ENCODE assay signal across 9 mouse cellular contexts in the genomic region with DNA sequence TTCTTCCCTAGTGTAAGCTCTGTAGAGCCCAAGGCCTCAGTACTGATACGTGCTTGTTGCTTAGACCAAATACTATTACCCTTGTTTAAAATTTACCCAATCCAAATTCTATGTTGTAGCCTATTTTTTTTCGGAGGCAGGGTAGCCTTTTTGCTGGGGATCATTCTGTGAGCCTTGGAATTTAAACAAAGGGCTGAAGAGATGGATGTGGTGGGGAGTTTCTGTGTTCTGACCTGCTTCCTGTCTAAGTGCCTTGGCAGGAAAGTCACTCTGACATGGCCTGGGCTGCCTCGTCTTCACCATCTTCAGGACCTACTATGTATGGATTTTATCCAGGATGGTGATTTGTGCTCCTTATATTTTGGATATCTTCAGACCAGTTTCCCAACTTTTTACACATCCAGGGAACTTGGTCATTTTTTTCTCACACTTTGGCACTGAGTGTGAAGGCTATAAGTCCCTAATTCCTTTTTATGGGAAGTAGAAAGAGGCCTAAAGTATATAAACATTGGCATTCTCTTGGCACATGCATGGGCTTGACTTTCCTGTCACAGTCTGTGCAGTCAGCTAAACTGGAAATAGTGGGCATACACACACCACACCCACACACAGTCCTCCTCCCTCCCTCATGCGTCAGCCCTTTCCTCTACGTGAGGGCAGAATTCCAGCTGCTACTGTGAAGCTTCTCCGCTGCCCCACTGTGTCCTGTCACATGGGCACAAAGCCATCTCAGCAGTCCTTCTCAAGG. TPM values are rescaled to one million over a fixed set of nuclear protein-coding genes. Genes with fewer than 3 reads are reported as not detected.
DNase-seq lines count a peak whose midpoint lies in the region; ATAC-seq and TF ChIP-seq lines count a peak whose summit lies in the region.
"Had no signal": no experiment of that assay in that cellular context is flagged by ENCODE, and none has a peak within 500 bp of the region (broad histone marks: within the 10 kb centered on the region; RNA-seq: fewer than 3 reads in every experiment).

No protein-coding gene starts in this region.

- H3K9me3 ChIP-seq in liver, postnatal 0 days (ENCODE audit: low read length), result no peaks in the 10 kb centered on the region
- no peaks in the 10 kb centered on the region for H3K9me3 ChIP-seq in forebrain, embryonic 13.5 days (replicated peaks)
- no peaks in the 10 kb centered on the region for H3K9me3 ChIP-seq in midbrain, embryonic 15.5 days

- H3K4me3 ChIP-seq in left cerebral cortex, adult 2 months, result no peak overlapping the region
- no peak overlapping the region for H3K4me3 ChIP-seq in liver, postnatal 0 days (ENCODE audit: low read depth, low read length)
- H3K4me3 ChIP-seq in forebrain, embryonic 13.5 days, result no peak overlapping the region
- H3K4me3 ChIP-seq in midbrain, embryonic 15.5 days, result no peak overlapping the region

- TF ChIP-seq EP300 in liver, postnatal 0 days (IDR thresholded peaks at IDR 0.05; ENCODE audit: low read depth), result no peak

- ATAC-seq in liver, postnatal 0 days, result no peak
- ATAC-seq in forebrain, embryonic 13.5 days, result no peak
- no peak for ATAC-seq in midbrain, embryonic 15.5 days (replicated peaks)

- H3K4me1 ChIP-seq in liver, postnatal 0 days (ENCODE audit: insufficient read depth), result peaks cover 80% of the 10 kb centered on the region
- H3K4me1 ChIP-seq in forebrain, embryonic 13.5 days, result peaks cover 41% of the 10 kb centered on the region
- peaks cover 56% of the 10 kb centered on the region for H3K4me1 ChIP-seq in midbrain, embryonic 15.5 days

- H3K27me3 ChIP-seq in liver, postnatal 0 days (ENCODE audit: insufficient read depth, low read length), result no peaks in the 10 kb centered on the region
- no peaks in the 10 kb centered on the region for H3K27me3 ChIP-seq in forebrain, embryonic 13.5 days
- H3K27me3 ChIP-seq in midbrain, embryonic 15.5 days (replicated peaks), result no peaks in the 10 kb centered on the region

- intact Hi-C loops in left cerebral cortex, adult 2 months (cut with DNase I), result loop anchor here (5.0 kb wide), 1 partner anchor 391 kb away; no protein-coding TSS in a partner anchor
- intact Hi-C loops in heart, postnatal 36 days (cut with DNase I), result loop anchor here (5.0 kb wide), 1 partner anchor 436 kb away; no protein-coding TSS in a partner anchor

- TF ChIP-seq CTCF in left cerebral cortex, adult 2 months (IDR thresholded peaks at IDR 0.05), result no peak
- TF ChIP-seq CTCF in liver, postnatal 0 days (IDR thresholded peaks at IDR 0.05; ENCODE audit: low read depth), result no peak

- peak overlapping the region; percentile 95 for H3K4me2 ChIP-seq in liver, postnatal 0 days (ENCODE audit: low read depth, low read length)
- H3K4me2 ChIP-seq in forebrain, embryonic 13.5 days, result no peak overlapping the region
- no peak overlapping the region for H3K4me2 ChIP-seq in midbrain, embryonic 15.5 days

- H3K36me3 ChIP-seq in liver, postnatal 0 days (replicated peaks; ENCODE audit: insufficient read depth, low read length), result peaks cover 11% of the 10 kb centered on the region
- peaks cover 6% of the 10 kb centered on the region; the same call in 1 of the 2 replicates for H3K36me3 ChIP-seq in forebrain, embryonic 13.5 days (ENCODE audit: poor library complexity, severe bottlenecking)
- no peaks in the 10 kb centered on the region for H3K36me3 ChIP-seq in midbrain, embryonic 15.5 days (replicated peaks)

- peak overlapping the region; percentile 47; the same call in 1 of the 2 replicates for H3K27ac ChIP-seq in left cerebral cortex, adult 2 months
- peak overlapping the region; percentile 98 for H3K27ac ChIP-seq in liver, postnatal 0 days (ENCODE audit: low read depth)
- H3K27ac ChIP-seq in forebrain, embryonic 13.5 days, result no peak overlapping the region
- H3K27ac ChIP-seq in midbrain, embryonic 15.5 days, result no peak overlapping the region

- DNase-seq in left cerebral cortex, adult 2 months (ENCODE audit: extremely low spot score in 1 of 2, low spot score in 2 of 2), result peak in 1 of 2 experiments; percentile 33
- DNase-seq in left cerebral cortex, adult 9 months (ENCODE audit: low spot score in 2 of 2), result no peak
- DNase-seq in adrenal gland, postnatal 10 days, result peak; percentile 74
- DNase-seq in heart, postnatal 36 days, result peak; percentile 49 to 56
- no peak for DNase-seq in liver, postnatal 0 days
- DNase-seq in thymus, postnatal 25 days, result peak; percentile 51

- H3K9ac ChIP-seq in liver, postnatal 0 days (replicated peaks), result peak overlapping the region; percentile 36
- no peak overlapping the region for H3K9ac ChIP-seq in forebrain, embryonic 13.5 days
- no peak overlapping the region for H3K9ac ChIP-seq in midbrain, embryonic 15.5 days

- WGBS in liver, postnatal 0 days (ENCODE audit: insufficient replicate concordance), result 34% methylated on average over 6 of the region's 6 CpGs
- WGBS in forebrain, embryonic 13.5 days, result 59% methylated on average over 6 of the region's 6 CpGs
- 56% methylated on average over 6 of the region's 6 CpGs for WGBS in midbrain, embryonic 15.5 days

RNA-seq across cellular contexts. Expression of gene Mgat1, which starts 4.4 kb away (rescaled TPM):
- total RNA-seq in left cerebral cortex, adult 2 months (2021), result 10 to 100 TPM; 64.4 to 77.0 TPM
- 100 to 1,000 TPM in 1 of 2 experiments, 10 to 100 TPM in 1; 87.9 to 101 TPM for total RNA-seq in adrenal gland, postnatal 10 days (2021)
- total RNA-seq in heart, postnatal 36 days (2021), result 10 to 100 TPM; 64.7 to 66.9 TPM
- 56.3 and 58.2 TPM in 2 replicates for polyA plus RNA-seq in liver, postnatal 0 days (2015; fragmentation: Nextera tagmentation; extraction: Ambion mirVana)
- 25.5 and 30.6 TPM in 2 replicates for polyA plus RNA-seq in forebrain, embryonic 13.5 days (2015; fragmentation: Nextera tagmentation; extraction: Ambion mirVana)
- polyA plus RNA-seq in midbrain, embryonic 15.5 days (2015; fragmentation: Nextera tagmentation; extraction: Ambion mirVana), result 35.3 and 35.4 TPM in 2 replicates

RNA-seq across cellular contexts. Expression of gene Olfr1393, which starts 29.7 kb away (rescaled TPM):
- total RNA-seq in left cerebral cortex, adult 2 months (2021), result under 1 TPM; 0.11 to 0.33 TPM
- total RNA-seq in adrenal gland, postnatal 10 days (2021), result not detected
- under 1 TPM in 1 of 2 experiments, not detected in 1; 0.19 TPM for total RNA-seq in heart, postnatal 36 days (2021)
- polyA plus RNA-seq in liver, postnatal 0 days (2015; fragmentation: Nextera tagmentation; extraction: Ambion mirVana), result 0.05 and 0.07 TPM in 2 replicates
- 0.08 and 0.13 TPM in 2 replicates for polyA plus RNA-seq in forebrain, embryonic 13.5 days (2015; fragmentation: Nextera tagmentation; extraction: Ambion mirVana)
- 0.05 TPM in 1 of 2 replicates, not detected in the other for polyA plus RNA-seq in midbrain, embryonic 15.5 days (2015; fragmentation: Nextera tagmentation; extraction: Ambion mirVana)
- total RNA-seq: hematopoietic stem cell, adult 5-6 weeks had no signal

RNA-seq across cellular contexts. Expression of gene Olfr1392, which starts 36.7 kb away (rescaled TPM):
- total RNA-seq in left cerebral cortex, adult 2 months (2021), result not detected
- not detected for total RNA-seq in adrenal gland, postnatal 10 days (2021)
- total RNA-seq in heart, postnatal 36 days (2021), result not detected
- not detected in 2 replicates for polyA plus RNA-seq in liver, postnatal 0 days (2015; fragmentation: Nextera tagmentation; extraction: Ambion mirVana)
- not detected in 2 replicates for polyA plus RNA-seq in forebrain, embryonic 13.5 days (2015; fragmentation: Nextera tagmentation; extraction: Ambion mirVana)
- 0.04 and 0.05 TPM in 2 replicates for polyA plus RNA-seq in midbrain, embryonic 15.5 days (2015; fragmentation: Nextera tagmentation; extraction: Ambion mirVana)
- total RNA-seq: hematopoietic stem cell, adult 5-6 weeks had no signal

RNA-seq across cellular contexts. Expression of gene Zfp62, which starts 45.3 kb away (rescaled TPM):
- total RNA-seq in left cerebral cortex, adult 2 months (2021), result 10 to 100 TPM; 53.1 to 58.1 TPM
- total RNA-seq in adrenal gland, postnatal 10 days (2021), result 10 to 100 TPM; 29.8 to 38.1 TPM
- total RNA-seq in heart, postnatal 36 days (2021), result 10 to 100 TPM; 25.8 to 26.8 TPM
- polyA plus RNA-seq in liver, postnatal 0 days (2015; fragmentation: Nextera tagmentation; extraction: Ambion mirVana), result 8.6 and 8.8 TPM in 2 replicates
- polyA plus RNA-seq in forebrain, embryonic 13.5 days (2015; fragmentation: Nextera tagmentation; extraction: Ambion mirVana), result 58.5 and 58.6 TPM in 2 replicates
- polyA plus RNA-seq in midbrain, embryonic 15.5 days (2015; fragmentation: Nextera tagmentation; extraction: Ambion mirVana), result 45.1 and 46.0 TPM in 2 replicates

RNA-seq across cellular contexts. Expression of gene Olfr10, which starts 56.1 kb away (rescaled TPM):
- not detected for total RNA-seq in left cerebral cortex, adult 2 months (2021)
- total RNA-seq in adrenal gland, postnatal 10 days (2021), result not detected
- total RNA-seq in heart, postnatal 36 days (2021), result not detected
- polyA plus RNA-seq in liver, postnatal 0 days (2015; fragmentation: Nextera tagmentation; extraction: Ambion mirVana), result not detected in 2 replicates
- not detected in 2 replicates for polyA plus RNA-seq in forebrain, embryonic 13.5 days (2015; fragmentation: Nextera tagmentation; extraction: Ambion mirVana)
- not detected in 2 replicates for polyA plus RNA-seq in midbrain, embryonic 15.5 days (2015; fragmentation: Nextera tagmentation; extraction: Ambion mirVana)
- total RNA-seq: hematopoietic stem cell, adult 5-6 weeks had no signal

Comparison
In these comparisons a context has a peak if more than half of its experiments do, and no peak if none do; other contexts are left out.
1. DNase-seq: peak in adrenal gland, postnatal 10 days (single experiment), heart, postnatal 36 days (2 of 2) and thymus, postnatal 25 days (single experiment); none in left cerebral cortex, adult 9 months (0 of 2) and liver, postnatal 0 days (single experiment).
2. H3K27ac ChIP-seq: peak in left cerebral cortex, adult 2 months (single experiment) and liver, postnatal 0 days (single experiment); none in forebrain, embryonic 13.5 days (single experiment) and midbrain, embryonic 15.5 days (single experiment).